Mouse (Mus musculus): Measurements from ENCODE around the gene Gatad2b.

The Gatad2b gene

GRCm38 (mm10) chr3:90381727-90382126 lies 88.7 kb downstream of the Gatad2b start:
- in situ Hi-C loops (cut with MboI, MseI), result no loop called here

GRCm38 (mm10) chr3:90383690-90384089 lies 90.7 kb downstream of the Gatad2b start:
- in situ Hi-C loops (cut with MboI, MseI), result no loop called here

- in situ Hi-C loops (cut with MboI, MseI), result no loop called here
Observed at GRCm38 (mm10) chr3:90384851-90385375, 91.9 kb downstream of the Gatad2b start.

GRCm38 (mm10) chr3:90386817-90387216 lies 93.8 kb downstream of the Gatad2b start:
- in situ Hi-C loops (cut with MboI, MseI), result no loop called here

- in situ Hi-C loops (cut with MboI, MseI), result no loop called here
Observed at GRCm38 (mm10) chr3:90387483-90387882, 94.5 kb downstream of the Gatad2b start.

- in situ Hi-C loops (cut with MboI, MseI), result no loop called here
Observed at GRCm38 (mm10) chr3:90388192-90388591, 95.2 kb downstream of the Gatad2b start.

- in situ Hi-C loops (cut with MboI, MseI), result no loop called here
Observed at GRCm38 (mm10) chr3:90388726-90389510, 95.9 kb downstream of the Gatad2b start.

GRCm38 (mm10) chr3:90389511-90390490 lies 96.8 kb downstream of the Gatad2b start, which contains the start of gene Slc27a3:
TSS of gene Slc27a3 (minus strand) at chr3:90389938.
- in situ Hi-C loops (cut with MboI, MseI), result no loop called here

- in situ Hi-C loops (cut with MboI, MseI), result no loop called here
Observed at GRCm38 (mm10) chr3:90391004-90391403, 98.0 kb downstream of the Gatad2b start.

GRCm38 (mm10) chr3:90391941-90392340 lies 99.0 kb downstream of the Gatad2b start:
- in situ Hi-C loops (cut with MboI, MseI), result no loop called here

GRCm38 (mm10) chr3:90392661-90393060 lies 99.7 kb downstream of the Gatad2b start:
- in situ Hi-C loops (cut with MboI, MseI), result no loop called here

GRCm38 (mm10) chr3:90395629-90396028 lies 102.7 kb downstream of the Gatad2b start:
- in situ Hi-C loops (cut with MboI, MseI), result no loop called here

GRCm38 (mm10) chr3:90400993-90401392 lies 108.0 kb downstream of the Gatad2b start:
- in situ Hi-C loops (cut with MboI, MseI), result loop anchor here (25.0 kb wide), 1 partner anchor 561 kb away; no protein-coding TSS in a partner anchor

- in situ Hi-C loops (cut with MboI, MseI), result loop anchor here (25.0 kb wide), 1 partner anchor 558 kb away; no protein-coding TSS in a partner anchor
Observed at GRCm38 (mm10) chr3:90404121-90404520, 111.1 kb downstream of the Gatad2b start.

- in situ Hi-C loops (cut with MboI, MseI), result loop anchor here (25.0 kb wide), 1 partner anchor 558 kb away; no protein-coding TSS in a partner anchor
Observed at GRCm38 (mm10) chr3:90404609-90405008, 111.6 kb downstream of the Gatad2b start.

GRCm38 (mm10) chr3:90406414-90406813 lies 113.4 kb downstream of the Gatad2b start:
- in situ Hi-C loops (cut with MboI, MseI), result loop anchor here (25.0 kb wide), 1 partner anchor 556 kb away; no protein-coding TSS in a partner anchor

- in situ Hi-C loops (cut with MboI, MseI), result loop anchor here (25.0 kb wide), 1 partner anchor 554 kb away; no protein-coding TSS in a partner anchor
Observed at GRCm38 (mm10) chr3:90408721-90409120, 115.7 kb downstream of the Gatad2b start.

- in situ Hi-C loops (cut with MboI, MseI), result loop anchor here (25.0 kb wide), 1 partner anchor 550 kb away; no protein-coding TSS in a partner anchor
Observed at GRCm38 (mm10) chr3:90412312-90413010, 119.5 kb downstream of the Gatad2b start.

GRCm38 (mm10) chr3:90413011-90413396 lies 120.0 kb downstream of the Gatad2b start:
- in situ Hi-C loops (cut with MboI, MseI), result loop anchor here (25.0 kb wide), 1 partner anchor 549 kb away; no protein-coding TSS in a partner anchor
